Mouse (Mus musculus): ENCODE results near the gene Hsf2bp.
A peak's percentile ranks its signal among the peaks of the same experiment; 100 is the strongest.
"Not testable (repeated sequence)": the region's sequence is repeated elsewhere in the genome, so short reads cannot be mapped to it uniquely, and the experiment has no call there.

Hsf2bp gene

GRCm38 (mm10) chr17:32035609-32036508 lies at the start of gene Hsf2bp, which contains the start of gene Rrp1b:
Gene Hsf2bp (minus strand): TSS chr17:32036349.
Gene Rrp1b (plus strand): TSS chr17:32036100.
- DNase-seq (ENCODE audit: low read depth, low spot score), result peak; percentile 75

- no peak for DNase-seq (ENCODE audit: low read depth, low spot score)
Measured at GRCm38 (mm10) chr17:32083351-32083750, 47.2 kb upstream of the Hsf2bp start.

GRCm38 (mm10) chr17:32075164-32075563 lies 39.0 kb upstream of the Hsf2bp start:
- peak; percentile 71 for DNase-seq (ENCODE audit: low read depth, low spot score)

GRCm38 (mm10) chr17:32074658-32075057 lies 38.5 kb upstream of the Hsf2bp start:
- DNase-seq (ENCODE audit: low read depth, low spot score), result no peak

- peak; percentile 77 for DNase-seq (ENCODE audit: low read depth, low spot score)
Measured at GRCm38 (mm10) chr17:32073359-32073758, 37.2 kb upstream of the Hsf2bp start.

DNA sequence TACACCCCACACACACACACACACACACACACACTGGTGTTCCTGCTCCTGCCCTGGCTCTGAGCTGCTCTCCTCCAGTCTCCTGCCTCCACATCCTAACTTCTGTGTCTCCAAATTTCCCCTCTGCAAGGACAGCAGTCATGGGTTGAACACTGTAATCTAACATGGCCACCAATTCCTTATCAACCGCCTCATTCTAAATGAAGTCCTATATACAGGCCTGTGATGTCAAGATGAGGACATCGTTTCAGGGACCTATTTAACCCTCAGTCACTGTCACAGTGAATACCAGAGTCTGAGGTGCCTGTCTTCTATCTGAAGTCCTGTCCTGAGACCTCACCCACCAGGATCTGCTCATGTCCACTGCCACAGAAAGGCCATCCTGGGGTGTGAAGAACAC lies 32.7 kb upstream of the Hsf2bp start:
- DNase-seq (ENCODE audit: low read depth, low spot score), result no peak

- DNase-seq (ENCODE audit: low read depth, low spot score), result no peak
Measured at GRCm38 (mm10) chr17:32068381-32068780, 32.2 kb upstream of the Hsf2bp start.

DNA sequence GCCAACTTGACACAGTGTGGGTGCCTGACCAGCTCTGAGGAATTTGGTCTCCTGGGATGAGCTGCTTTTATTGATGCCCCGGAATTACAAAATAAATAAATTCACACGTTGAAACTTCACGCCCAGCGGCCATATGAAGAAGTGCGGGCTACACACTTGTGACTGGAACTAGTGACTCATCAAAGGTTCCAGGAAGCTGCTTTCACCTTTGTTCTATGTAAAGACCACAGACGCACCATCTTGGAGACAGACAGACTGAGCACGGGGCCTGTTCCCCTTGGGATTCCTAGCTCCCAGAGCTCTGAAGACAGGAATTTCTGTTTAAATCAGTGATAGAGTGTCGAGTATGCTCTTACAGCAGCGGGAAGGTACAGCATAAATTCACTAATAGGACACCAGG lies 31.4 kb upstream of the Hsf2bp start:
- DNase-seq (ENCODE audit: low read depth, low spot score), result no peak

DNA sequence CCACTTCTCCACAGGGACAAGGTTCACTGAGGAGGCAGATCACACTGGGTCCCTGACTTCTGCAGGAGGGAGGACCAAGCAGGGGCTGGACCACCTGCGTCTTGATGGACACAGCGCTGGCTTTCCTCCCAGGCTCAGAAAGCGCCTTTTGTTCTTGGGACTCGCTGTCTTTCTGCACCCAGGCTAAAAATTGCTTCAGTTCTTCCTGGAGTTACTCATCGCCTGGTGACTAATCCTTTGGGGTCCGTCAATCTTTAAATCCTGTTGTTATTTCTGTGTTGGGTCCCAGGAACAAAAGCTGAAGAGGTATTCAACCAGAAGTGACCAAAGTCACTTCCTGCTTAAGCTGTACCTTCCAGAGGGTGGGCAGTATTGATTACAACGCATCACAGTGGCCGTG lies 28.6 kb upstream of the Hsf2bp start:
- DNase-seq (ENCODE audit: low read depth, low spot score), result not testable (repeated sequence)

- DNase-seq (ENCODE audit: low read depth, low spot score), result no peak
Measured at GRCm38 (mm10) chr17:32063654-32064053, 27.5 kb upstream of the Hsf2bp start.

GRCm38 (mm10) chr17:32061219-32061618 lies 25.1 kb upstream of the Hsf2bp start:
- DNase-seq (ENCODE audit: low read depth, low spot score), result no peak

DNA sequence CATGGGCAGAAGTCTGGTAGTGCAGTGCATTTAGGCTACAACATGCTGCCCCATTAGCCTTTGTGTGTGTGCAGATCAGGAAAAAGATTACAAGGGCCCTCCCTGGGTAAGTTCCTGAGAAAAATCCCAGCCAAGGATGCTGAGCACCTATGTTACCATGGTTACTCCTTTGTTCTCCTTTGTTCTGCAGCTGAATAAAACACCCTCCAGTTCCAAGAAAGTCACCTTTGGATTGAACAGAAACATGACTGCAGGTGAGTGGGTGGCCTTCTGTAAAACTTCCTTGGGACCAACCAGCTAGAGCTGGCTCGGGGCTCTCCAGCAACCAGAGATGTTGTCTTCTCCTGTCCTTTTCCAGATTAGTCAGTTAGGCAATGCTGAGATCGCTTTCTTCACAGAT lies 22.9 kb upstream of the Hsf2bp start:
- DNase-seq (ENCODE audit: low read depth, low spot score), result no peak

- DNase-seq (ENCODE audit: low read depth, low spot score), result peak; percentile 39
Measured at GRCm38 (mm10) chr17:32057843-32058242, 21.7 kb upstream of the Hsf2bp start.

DNA sequence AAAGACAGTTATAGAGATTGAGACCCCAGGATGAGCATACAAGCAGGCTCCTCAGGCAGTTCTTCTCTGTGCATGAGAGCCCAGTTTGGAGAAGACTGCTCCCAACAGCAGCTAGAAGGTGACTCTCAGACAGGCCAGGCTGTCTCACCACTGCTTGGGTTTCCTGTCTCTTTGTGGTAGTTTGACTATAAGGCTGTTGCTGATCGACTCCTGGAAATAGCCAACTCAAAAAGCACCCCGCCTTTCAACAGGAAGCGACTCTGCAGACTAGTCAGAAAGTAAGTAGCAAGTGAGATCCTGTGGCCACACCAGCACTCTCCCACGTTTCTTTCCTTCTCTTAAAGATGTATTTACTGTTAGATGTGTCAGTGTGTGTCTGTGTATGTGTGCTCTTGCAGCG lies 17.5 kb upstream of the Hsf2bp start:
- DNase-seq (ENCODE audit: low read depth, low spot score), result no peak

GRCm38 (mm10) chr17:32052237-32053080 lies 16.3 kb upstream of the Hsf2bp start:
- DNase-seq (ENCODE audit: low read depth, low spot score), result no peak

DNA sequence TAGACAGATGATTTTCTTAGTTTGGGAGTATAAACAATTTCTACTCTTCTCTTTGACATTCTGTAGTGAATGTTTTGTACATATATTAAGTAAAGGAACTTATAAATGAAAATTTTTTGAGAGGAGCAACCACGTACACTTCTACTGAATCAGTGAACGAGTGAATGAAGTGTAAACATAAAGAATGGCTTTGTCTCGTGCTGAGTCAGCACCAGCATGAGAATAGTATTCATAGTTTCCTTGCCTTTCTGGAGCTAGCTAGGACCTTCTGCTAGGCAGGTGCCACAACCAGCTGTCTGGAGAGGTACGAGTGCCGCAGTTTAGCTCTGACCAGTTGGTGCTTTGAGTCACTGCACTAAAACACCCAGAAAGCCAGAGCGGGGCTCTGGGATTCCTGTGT lies 14.5 kb upstream of the Hsf2bp start:
- DNase-seq (ENCODE audit: low read depth, low spot score), result no peak

GRCm38 (mm10) chr17:32049914-32050313 lies 13.8 kb upstream of the Hsf2bp start:
- no peak for DNase-seq (ENCODE audit: low read depth, low spot score)

GRCm38 (mm10) chr17:32048351-32048750 lies 12.2 kb upstream of the Hsf2bp start:
- no peak for DNase-seq (ENCODE audit: low read depth, low spot score)

DNA sequence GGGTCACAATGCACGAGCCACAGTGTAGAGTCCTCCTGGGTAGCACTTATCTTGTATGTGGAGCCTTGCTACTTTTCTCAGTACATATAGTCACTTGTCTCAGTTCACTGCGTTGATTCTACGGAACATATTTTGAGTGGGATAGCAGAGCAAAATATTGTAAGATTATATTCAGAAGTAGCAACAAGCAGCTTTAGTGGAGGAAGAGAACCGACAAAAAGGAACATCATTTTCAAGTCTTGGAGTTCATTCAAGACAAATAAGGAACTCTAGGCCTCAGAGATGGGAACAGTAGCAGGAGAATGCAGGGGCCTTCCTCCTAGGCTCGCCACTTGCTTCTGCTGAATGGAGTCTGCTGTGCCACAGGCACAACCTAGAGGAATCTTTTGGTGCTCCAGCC lies 10.4 kb upstream of the Hsf2bp start:
- no peak for DNase-seq (ENCODE audit: low read depth, low spot score)

DNA sequence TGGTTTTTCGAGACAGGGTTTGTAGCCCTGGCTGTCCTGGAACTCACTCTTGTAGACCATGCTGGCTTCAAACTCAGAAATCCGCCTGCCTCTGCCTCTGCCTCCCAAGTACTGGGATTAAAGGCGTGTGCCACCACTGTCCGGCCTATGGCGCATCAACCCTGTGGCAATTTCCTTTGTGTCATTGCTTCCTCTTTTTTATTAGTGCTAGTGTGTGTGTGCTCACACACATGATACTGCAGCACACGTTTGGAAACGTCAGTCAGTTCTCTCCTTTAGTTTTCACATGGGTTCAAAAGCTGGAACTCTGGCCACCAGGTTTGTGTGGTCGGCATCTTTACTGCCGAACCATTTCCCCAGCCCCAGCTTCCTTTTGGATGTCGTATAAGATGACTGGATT lies 4.1 kb upstream of the Hsf2bp start:
- DNase-seq (ENCODE audit: low read depth, low spot score), result no peak

DNA sequence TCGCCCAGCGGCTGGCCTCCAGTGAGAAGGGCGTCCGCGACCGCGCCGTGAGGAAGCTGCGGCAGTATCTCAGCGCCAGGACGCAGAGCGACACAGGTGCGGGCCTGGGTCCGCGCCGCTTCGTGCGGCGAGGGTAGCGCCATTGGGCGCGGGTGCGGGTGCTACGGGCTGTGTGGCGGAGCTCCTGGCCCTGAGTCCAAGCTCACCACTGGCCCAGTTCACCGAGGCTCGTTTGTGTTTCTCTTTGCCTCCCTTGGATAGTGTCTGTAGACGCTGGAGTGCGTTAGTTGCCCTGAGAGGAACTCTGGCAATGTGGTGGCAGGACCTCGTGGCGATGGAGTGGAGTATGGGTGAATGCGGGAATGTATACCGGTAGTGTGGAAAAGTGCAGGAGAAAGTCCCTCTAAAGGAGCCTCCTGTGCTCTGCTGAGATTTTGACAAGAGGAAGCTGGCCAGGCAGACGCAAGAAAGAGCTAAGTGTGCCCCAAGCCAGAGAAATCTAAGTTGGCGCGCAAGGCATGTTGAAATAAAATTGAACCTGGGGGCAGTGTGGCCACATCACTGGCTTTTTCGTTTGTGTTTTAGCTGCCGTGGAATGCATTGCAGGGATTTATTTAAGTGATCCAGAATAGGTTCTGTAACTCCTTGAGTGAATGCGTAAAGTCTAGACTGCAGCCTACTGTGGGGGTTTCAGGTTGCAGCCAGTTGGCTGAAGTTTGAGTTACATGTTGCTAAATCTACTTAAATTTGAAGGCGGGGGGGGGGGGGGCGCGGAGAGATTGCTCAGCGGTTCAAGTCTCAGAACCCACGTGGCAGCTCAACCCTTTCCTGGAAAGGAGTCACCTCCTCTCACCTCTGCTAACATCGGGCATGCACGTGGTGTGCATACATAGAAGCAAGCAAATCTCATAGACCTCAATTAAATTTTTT lies 625 bp upstream of the Hsf2bp start:
- peak; percentile 21 for DNase-seq (ENCODE audit: low read depth, low spot score)
